Mouse (Mus musculus) subcutaneous adipose tissue, adult 2 months (tissue): Measurements from ENCODE around the gene 1700017D01Rik. TPM values are rescaled to one million over a fixed set of nuclear protein-coding genes. Genes with fewer than 3 reads are reported as not detected.

Source experiments
- polyA plus RNA-seq: library from polyadenylated mRNA; depleted of rRNA; stranded (reverse); fragments of >200 nt; gene quantifications from 2 replicates; pipeline ENCODE4 v1.2.3, GENCODE M21; 2012; ENCODE audit warnings: low replicate concordance; rRNA removed

Gene 1700017D01Rik
- polyA plus RNA-seq = not detected in 2 replicates

DNA sequence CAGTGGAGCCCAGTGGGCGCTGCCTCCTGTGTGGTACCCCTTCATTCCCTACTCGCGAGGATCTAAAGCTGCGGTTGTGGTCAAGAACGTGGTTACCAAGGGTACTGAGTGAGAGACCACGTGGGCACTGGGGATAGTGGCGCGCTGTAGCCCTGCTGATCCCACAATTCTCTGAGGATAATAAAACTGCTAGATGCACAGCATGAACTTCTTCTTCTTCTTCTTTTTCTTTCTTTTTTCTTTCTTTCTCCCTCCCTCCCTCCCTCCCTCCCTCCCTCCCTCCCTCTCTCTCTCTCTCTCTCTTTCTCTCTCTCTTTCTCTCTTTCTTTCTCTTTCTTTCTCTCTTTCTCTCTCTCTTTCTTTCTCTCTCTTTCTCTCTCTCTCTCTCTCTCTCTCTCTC lies at the start of gene 1700017D01Rik:
TSS of gene 1700017D01Rik (minus strand) at position 101 of the 400 bp plus-strand sequence.

GRCm38 (mm10) chr19:11165172-11165571 lies 34.5 kb upstream of the 1700017D01Rik start, which contains the start of gene 1700025F22Rik:
Gene 1700025F22Rik, minus strand, starts transcription at chr19:11165320.

DNA sequence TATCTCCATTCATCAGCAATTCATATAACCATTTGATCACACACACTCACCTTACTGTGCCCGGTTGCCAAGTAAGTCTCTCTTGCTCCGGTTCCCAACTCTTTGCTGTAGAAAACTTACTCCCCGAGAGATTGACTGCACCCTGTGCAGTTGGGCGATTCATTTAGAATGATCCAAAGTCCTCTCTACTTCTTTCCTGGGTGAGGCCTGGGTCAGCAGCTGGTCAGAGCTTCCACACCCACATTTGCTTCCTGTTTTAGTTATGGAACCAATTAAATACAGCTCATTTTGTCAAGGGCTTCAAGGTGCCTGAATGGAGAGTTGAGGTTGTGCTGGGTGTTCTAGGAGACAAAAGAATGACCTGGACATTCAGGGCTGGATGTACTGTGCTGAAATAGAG lies 49.7 kb downstream of the 1700017D01Rik start, which contains the start of gene Ms4a8a:
TSS of gene Ms4a8a (minus strand) at position 169 of the 400 bp plus-strand sequence.

Other genes starting within 250 kb of the 1700017D01Rik start
- gene Tmem109, start 248.9 kb downstream of the 1700017D01Rik start, polyA plus RNA-seq = 204 and 245 TPM in 2 replicates
- gene Prpf19, start 235.6 kb downstream of the 1700017D01Rik start, polyA plus RNA-seq = 214 and 361 TPM in 2 replicates
- gene Zp1, start 210.2 kb downstream of the 1700017D01Rik start, polyA plus RNA-seq = 0.22 TPM in 1 of 2 replicates, not detected in the other
- 0.16 and 13.9 TPM in 2 replicates for gene Ptgdr2, start 193.7 kb downstream of the 1700017D01Rik start, polyA plus RNA-seq
- 6.0 and 10.1 TPM in 2 replicates for gene Ccdc86, start 181.6 kb downstream of the 1700017D01Rik start, polyA plus RNA-seq
- gene Ms4a10, start 156.2 kb downstream of the 1700017D01Rik start, polyA plus RNA-seq = 0.50 TPM in 1 of 2 replicates, not detected in the other
- 0.10 TPM in 1 of 2 replicates, not detected in the other for gene Ms4a15, start 137.6 kb downstream of the 1700017D01Rik start, polyA plus RNA-seq
- gene Ms4a18, start 112.8 kb downstream of the 1700017D01Rik start, polyA plus RNA-seq = not detected in 2 replicates
- gene Ms4a8a, start 49.8 kb downstream of the 1700017D01Rik start, polyA plus RNA-seq = 4.3 and 6.3 TPM in 2 replicates
- gene 1700025F22Rik, start 34.4 kb upstream of the 1700017D01Rik start, polyA plus RNA-seq = not detected in 2 replicates
- not detected in 2 replicates for gene Ms4a13, start 65.9 kb upstream of the 1700017D01Rik start, polyA plus RNA-seq
- not detected in 2 replicates for gene Ms4a12, start 101.6 kb upstream of the 1700017D01Rik start, polyA plus RNA-seq
- gene Ms4a1, start 135.4 kb upstream of the 1700017D01Rik start, polyA plus RNA-seq = 0.10 and 0.34 TPM in 2 replicates
- not detected in 2 replicates for gene Ms4a5, start 153.0 kb upstream of the 1700017D01Rik start, polyA plus RNA-seq
- gene Ms4a14, start 183.6 kb upstream of the 1700017D01Rik start, polyA plus RNA-seq = 0.90 and 0.93 TPM in 2 replicates
- 3.7 and 19.3 TPM in 2 replicates for gene Ms4a7, start 205.3 kb upstream of the 1700017D01Rik start, polyA plus RNA-seq
- 1.6 and 3.1 TPM in 2 replicates for gene Ms4a4a, start 244.6 kb upstream of the 1700017D01Rik start, polyA plus RNA-seq